Mouse (Mus musculus) MEL (cell line): ENCODE measurements around the gene Dpy19l1. TPM values are rescaled to one million over a fixed set of nuclear protein-coding genes. Genes with fewer than 3 reads are reported as not detected.
A peak's percentile ranks its signal among the peaks of the same experiment; 100 is the strongest.

Experiments
- DNase-seq: peaks from one replicate; pipeline ENCODE4 v3.0.0; 2011; ENCODE audit warnings: low read depth, low spot score
- H3K27ac ChIP-seq: 2 replicates; pipeline ENCODE4 v1.5.1; 2012; ENCODE audit warnings: low read depth, mild to moderate bottlenecking, control low read depth, low read length, moderate library complexity; ENCODE audit not compliant: control insufficient read depth
- H3K27me3 ChIP-seq, 2 experiments: fragments of 150-350 bp in 1 of 2; sonication (generic) in 1 of 2; 2 replicates each; pipeline ENCODE4 v1.6.1; 2012; ENCODE audit warnings: low read length in 2 of 2, mild to moderate bottlenecking in 2 of 2, improper control_type of control experiment in 1 of 2, moderate library complexity in 1 of 2; ENCODE audit not compliant: insufficient read depth in 2 of 2, control insufficient read depth in 1 of 2
- H3K36me3 ChIP-seq, 2 experiments: 2 replicates each; pipeline ENCODE4 v1.6.1; 2012 to 2014; ENCODE audit warnings: low read length in 2 of 2, improper control_type of control experiment in 1 of 2, inconsistent platforms in 1 of 2, mild to moderate bottlenecking in 1 of 2; ENCODE audit not compliant: insufficient read depth in 2 of 2, control insufficient read depth in 1 of 2
- H3K4me1 ChIP-seq, 2 experiments: fragments of 150-350 bp in 1 of 2; sonication (generic) in 1 of 2; 2 replicates each; pipeline ENCODE4 v1.6.1; 2012; ENCODE audit warnings: low read length in 2 of 2, improper control_type of control experiment in 1 of 2, mild to moderate bottlenecking in 1 of 2; ENCODE audit not compliant: insufficient read depth in 2 of 2, control insufficient read depth in 1 of 2
- H3K4me3 ChIP-seq, 2 experiments: fragments of 150-350 bp in 1 of 2; sonication (generic) in 1 of 2; 2 replicates each; pipeline ENCODE4 v1.5.1; 2012; ENCODE audit warnings: low read depth in 2 of 2, low read length in 2 of 2, mild to moderate bottlenecking in 2 of 2, moderate library complexity in 2 of 2, control low read depth in 1 of 2, improper control_type of control experiment in 1 of 2; ENCODE audit not compliant: control insufficient read depth in 1 of 2, insufficient read depth in 1 of 2
- H3K79me2 ChIP-seq: 2 replicates; pipeline ENCODE4 v1.6.1; 2012; ENCODE audit warnings: mild to moderate bottlenecking, low read length, moderate library complexity; ENCODE audit not compliant: control insufficient read depth, poor library complexity, insufficient read depth
- H3K9ac ChIP-seq: 2 replicates; pipeline ENCODE4 v1.6.1; 2012; ENCODE audit warnings: low read depth, mild to moderate bottlenecking, control low read depth, low read length, moderate library complexity; ENCODE audit not compliant: control insufficient read depth, poor library complexity, severe bottlenecking
- H3K9me3 ChIP-seq: fragments of 150-350 bp; sonication (generic); replicated peaks from 2 replicates; pipeline ENCODE4 v1.6.1; 2012; ENCODE audit warnings: mild to moderate bottlenecking, low read length, improper control_type of control experiment, moderate library complexity; ENCODE audit not compliant: insufficient read depth
- BHLHE40 ChIP-seq: IDR thresholded peaks from 2 replicates; pipeline ENCODE4 v1.6.1; 2012; ENCODE audit warnings: low read depth, mild to moderate bottlenecking, inconsistent platforms, low read length, improper control_type of control experiment, borderline replicate concordance
- CHD1 ChIP-seq: IDR thresholded peaks from 2 replicates; pipeline ENCODE4 v1.6.1; 2012; ENCODE audit warnings: low read depth, mild to moderate bottlenecking, inconsistent platforms, low read length, improper control_type of control experiment
- CHD2 ChIP-seq: IDR thresholded peaks from 2 replicates; pipeline ENCODE4 v1.6.1; 2011; ENCODE audit warnings: low read length, improper control_type of control experiment
- CTCF ChIP-seq, 3 experiments: IDR thresholded peaks in 2 of 3; conservative IDR thresholded peaks in 1 of 3; 2 replicates each; pipeline ENCODE4 v1.5.1; 2011 to 2012; ENCODE audit warnings: low read length in 3 of 3, low read depth in 2 of 3, mild to moderate bottlenecking in 2 of 3, improper control_type of control experiment in 1 of 3, inconsistent platforms in 1 of 3, mixed read lengths in 1 of 3, moderate library complexity in 1 of 3; ENCODE audit not compliant: control insufficient read depth in 1 of 3, insufficient read depth in 1 of 3, poor library complexity in 1 of 3, severe bottlenecking in 1 of 3
- E2F4 ChIP-seq: IDR thresholded peaks from 2 replicates; pipeline ENCODE4 v1.6.1; 2011; ENCODE audit warnings: low read depth, low read length, improper control_type of control experiment, borderline replicate concordance
- EP300 ChIP-seq, 2 experiments: IDR thresholded peaks; 2 replicates each; pipeline ENCODE4 v1.6.1; 2011; ENCODE audit warnings: improper control_type of control experiment in 2 of 2, low read length in 2 of 2, low read depth in 1 of 2, mild to moderate bottlenecking in 1 of 2
- ETS1 ChIP-seq: IDR thresholded peaks from 2 replicates; pipeline ENCODE4 v1.6.1; 2012; ENCODE audit warnings: low read depth, mild to moderate bottlenecking, inconsistent platforms, low read length, improper control_type of control experiment, moderate library complexity
- GABPA ChIP-seq: IDR thresholded peaks from 2 replicates; pipeline ENCODE4 v1.6.1; 2012; ENCODE audit warnings: low read depth, mild to moderate bottlenecking, inconsistent platforms, low read length, improper control_type of control experiment, moderate library complexity
- GATA1 ChIP-seq: IDR thresholded peaks from 2 replicates; pipeline ENCODE4 v1.6.1; 2011; ENCODE audit warnings: low read depth, low read length, improper control_type of control experiment
- HCFC1 ChIP-seq: IDR thresholded peaks from 2 replicates; pipeline ENCODE4 v1.6.1; 2012; ENCODE audit warnings: low read depth, mild to moderate bottlenecking, inconsistent platforms, low read length, improper control_type of control experiment, moderate library complexity
- JUND ChIP-seq: IDR thresholded peaks from 2 replicates; pipeline ENCODE4 v1.6.1; 2011; ENCODE audit warnings: low read depth, mild to moderate bottlenecking, improper control_type of control experiment, low read length
- MAZ ChIP-seq: IDR thresholded peaks from 2 replicates; pipeline ENCODE4 v1.6.1; 2012; ENCODE audit warnings: low read depth, mild to moderate bottlenecking, inconsistent platforms, low read length, improper control_type of control experiment
- MEF2A ChIP-seq: IDR thresholded peaks from 2 replicates; pipeline ENCODE4 v1.6.1; 2014; ENCODE audit warnings: low read depth, mild to moderate bottlenecking, inconsistent platforms, low read length, improper control_type of control experiment; ENCODE audit not compliant: poor library complexity, insufficient replicate concordance, severe bottlenecking; ENCODE audit errors: extremely low read depth
- MXI1 ChIP-seq: IDR thresholded peaks from 2 replicates; pipeline ENCODE4 v1.6.1; 2011; ENCODE audit warnings: mild to moderate bottlenecking, low read depth, low read length, improper control_type of control experiment
- MYB ChIP-seq: IDR thresholded peaks from 2 replicates; pipeline ENCODE4 v1.6.1; 2011; ENCODE audit warnings: mild to moderate bottlenecking, low read depth, low read length, improper control_type of control experiment
- NELFE ChIP-seq: IDR thresholded peaks from 2 replicates; pipeline ENCODE4 v1.6.1; 2011; ENCODE audit warnings: low read depth, low read length, improper control_type of control experiment
- POLR2A ChIP-seq, 2 experiments: IDR thresholded peaks; 2 replicates each; pipeline ENCODE4 v1.6.1; 2011 to 2012; ENCODE audit warnings: low read length in 2 of 2, mild to moderate bottlenecking in 2 of 2, control low read depth in 1 of 2, improper control_type of control experiment in 1 of 2, low read depth in 1 of 2, moderate library complexity in 1 of 2; ENCODE audit not compliant: control insufficient read depth in 1 of 2, insufficient read depth in 1 of 2, poor library complexity in 1 of 2
- POLR2AphosphoS2 ChIP-seq: IDR thresholded peaks from 2 replicates; pipeline ENCODE4 v1.6.1; 2011; ENCODE audit warnings: low read length, improper control_type of control experiment
- POLR2AphosphoS5 ChIP-seq: IDR thresholded peaks from 2 replicates; pipeline ENCODE4 v1.6.1; 2012; ENCODE audit warnings: low read depth, borderline replicate concordance, mild to moderate bottlenecking, inconsistent platforms, low read length, moderate library complexity, mixed read lengths
- RCOR1 ChIP-seq: IDR thresholded peaks from 2 replicates; pipeline ENCODE4 v1.6.1; 2012; ENCODE audit warnings: low read depth, mild to moderate bottlenecking, inconsistent platforms, low read length, improper control_type of control experiment
- SIN3A ChIP-seq: IDR thresholded peaks from 2 replicates; pipeline ENCODE4 v1.6.1; 2012; ENCODE audit warnings: low read length, improper control_type of control experiment, inconsistent platforms
- TAL1 ChIP-seq: IDR thresholded peaks from 2 replicates; pipeline ENCODE4 v1.6.1; 2012; ENCODE audit warnings: mild to moderate bottlenecking, inconsistent platforms, low read length, moderate library complexity, mixed read lengths
- TBP ChIP-seq: IDR thresholded peaks from 2 replicates; pipeline ENCODE4 v1.8.0; 2011; ENCODE audit warnings: low read depth, low read length, improper control_type of control experiment
- TCF12 ChIP-seq: IDR thresholded peaks from 2 replicates; pipeline ENCODE4 v1.6.1; 2014; ENCODE audit warnings: low read depth, mild to moderate bottlenecking, inconsistent platforms, low read length, improper control_type of control experiment, moderate library complexity
- UBTF ChIP-seq: IDR thresholded peaks from 2 replicates; pipeline ENCODE4 v1.6.1; 2012; ENCODE audit warnings: low read depth, mild to moderate bottlenecking, inconsistent platforms, low read length, improper control_type of control experiment, moderate library complexity, borderline replicate concordance; ENCODE audit not compliant: insufficient read depth
- USF1 ChIP-seq: IDR thresholded peaks from 2 replicates; pipeline ENCODE4 v1.6.1; 2014; ENCODE audit warnings: low read depth, mild to moderate bottlenecking, inconsistent platforms, low read length, improper control_type of control experiment, moderate library complexity
- USF2 ChIP-seq, 2 experiments: IDR thresholded peaks; 2 replicates each; pipeline ENCODE4 v1.6.1; 2011 to 2012; ENCODE audit warnings: improper control_type of control experiment in 2 of 2, low read length in 2 of 2, borderline replicate concordance in 1 of 2, inconsistent platforms in 1 of 2, low read depth in 1 of 2, mild to moderate bottlenecking in 1 of 2; ENCODE audit not compliant: insufficient read depth in 1 of 2
- ZC3H11A ChIP-seq: IDR thresholded peaks from 2 replicates; pipeline ENCODE4 v1.6.1; 2012; ENCODE audit warnings: low read depth, mild to moderate bottlenecking, inconsistent platforms, low read length, improper control_type of control experiment
- ZMIZ1 ChIP-seq: IDR thresholded peaks from 2 replicates; pipeline ENCODE4 v1.6.1; 2012; ENCODE audit warnings: low read depth, mild to moderate bottlenecking, inconsistent platforms, low read length, improper control_type of control experiment, moderate library complexity
- ZNF384 ChIP-seq: IDR thresholded peaks from 2 replicates; pipeline ENCODE4 v1.6.1; 2012; ENCODE audit warnings: low read depth, mild to moderate bottlenecking, inconsistent platforms, low read length, improper control_type of control experiment
- polyA plus RNA-seq, 2 experiments: library from polyadenylated mRNA; stranded (reverse) in 1 of 2; unstranded in 1 of 2; fragments of >175 nt in 1 of 2; fragments of >200 nt in 1 of 2; gene quantifications; 2 replicates each; pipeline versions ENCODE4 v1.2.1 to v1.2.4; 2012; ENCODE audit warnings: low replicate concordance in 2 of 2, low read depth in 1 of 2; ENCODE audit not compliant: insufficient read length in 2 of 2, insufficient read depth in 1 of 2, missing spikeins in 1 of 2
- total RNA-seq: library from RNA; depleted of rRNA; stranded (reverse); fragments of 300-350 nt; gene quantifications from 2 replicates; pipeline ENCODE4 v1.2.3, GENCODE M21; 2012

The Dpy19l1 gene
- total and polyA plus RNA-seq, 3 experiments: 26.9 to 71.6 (median 35.3) TPM

GRCm38 (mm10) chr9:24390807-24391370 is 112.1 kb downstream of the Dpy19l1 start:
- Histone ChIP-seq H3K4me3 (no peak overlapping the region), H3K9ac (no peak overlapping the region), H3K27me3 (no peaks in the 10 kb centered on the region; a peak in 1 of 4 replicates), H3K27ac (no peak overlapping the region), H3K79me2 (no peaks in the 10 kb centered on the region), H3K9me3 (no peaks in the 10 kb centered on the region; the same call in 1 of the 2 replicates), H3K4me1 (peaks cover 0 to 4% of the 10 kb centered on the region in 2 experiments; a peak in 2 of 4 replicates), H3K36me3 (no peaks in the 10 kb centered on the region; a peak in 1 of 4 replicates)
- DNase-seq: no peak
- no peak for TF ChIP-seq NELFE
- TF ChIP-seq RCOR1: no peak
- no peak for TF ChIP-seq SIN3A
- no peak for TF ChIP-seq BHLHE40
- no peak for TF ChIP-seq E2F4
- no peak for TF ChIP-seq ZMIZ1
- no peak for TF ChIP-seq CHD2
- no peak for TF ChIP-seq MAZ
- no peak for TF ChIP-seq POLR2AphosphoS2
- TF ChIP-seq MYB: no peak
- no peak for TF ChIP-seq POLR2A (IDR thresholded peaks at IDR 0.05; ENCODE audit: control insufficient read depth in 1 of 2, insufficient read depth in 1 of 2, low read depth in 1 of 2, low read length in 2 of 2, poor library complexity in 1 of 2)
- TF ChIP-seq JUND: no peak
- no peak for TF ChIP-seq GATA1

GRCm38 (mm10) chr9:24387230-24387629 is 115.7 kb downstream of the Dpy19l1 start:
- Histone ChIP-seq H3K9me3 (no peaks in the 10 kb centered on the region; the same call in 1 of the 2 replicates), H3K36me3 (no peaks in the 10 kb centered on the region; a peak in 1 of 4 replicates), H3K27ac (no peak overlapping the region), H3K9ac (no peak overlapping the region), H3K79me2 (no peaks in the 10 kb centered on the region), H3K27me3 (peaks cover 0 to 6% of the 10 kb centered on the region in 2 experiments; a peak in 2 of 4 replicates), H3K4me3 (no peak overlapping the region), H3K4me1 (peaks cover 0 to 4% of the 10 kb centered on the region in 2 experiments; a peak in 2 of 4 replicates)
- peak; percentile 37 for DNase-seq
- TF ChIP-seq CTCF (IDR thresholded peaks at IDR 0.05 in 2 of 3, conservative IDR thresholded peaks at IDR 0.05 in 1 of 3; ENCODE audit: control insufficient read depth in 1 of 3, insufficient read depth in 1 of 3, low read depth in 2 of 3, low read length in 3 of 3, poor library complexity in 1 of 3, severe bottlenecking in 1 of 3) (no peak), USF1 (no peak), CHD2 (no peak), TBP (no peak), POLR2AphosphoS5 (no peak), POLR2AphosphoS2 (no peak), GATA1 (peak; percentile 81), TAL1 (peak; percentile 35; the same call in 1 of the 2 replicates), MXI1 (peak; percentile 35; the same call in 1 of the 2 replicates), ETS1 (peak; percentile 51), USF2 (IDR thresholded peaks at IDR 0.05; ENCODE audit: borderline replicate concordance in 1 of 2, insufficient read depth in 1 of 2, low read depth in 1 of 2, low read length in 2 of 2) (no peak), MEF2A (no peak), CHD1 (no peak), UBTF (no peak), GABPA (no peak), TCF12 (peak; percentile 93), ZC3H11A (no peak), MYB (no peak), HCFC1 (no peak), EP300 (IDR thresholded peaks at IDR 0.05; ENCODE audit: low read depth in 1 of 2, low read length in 2 of 2) (peak; percentile 74 to 78), NELFE (no peak), ZMIZ1 (no peak), ZNF384 (no peak), JUND (no peak)
